Mouse (Mus musculus): Measurements from ENCODE around the gene Gm4307.
"Not testable (repeated sequence)": the region's sequence is repeated elsewhere in the genome, so short reads cannot be mapped to it uniquely, and the experiment has no call there.

- TF ChIP-seq CTCF (IDR thresholded peaks at IDR 0.05; ENCODE audit: extremely low read depth, insufficient read length, insufficient replicate concordance, low read depth, low read length); POLR2A (IDR thresholded peaks at IDR 0.05; ENCODE audit: low read depth, low read length): not testable (repeated sequence)
Measured at GRCm38 (mm10) chr10:100350793-100351192, 10.3 kb upstream of the Gm4307 start, which contains the start of gene Gm4305.
